Mouse (Mus musculus) fibroblast of lung, adult 2 months (primary cell): Measurements from ENCODE around the gene Gria2.

Experiments used
- DNase-seq: peaks from one replicate; pipeline ENCODE4 v3.0.0-alpha.2; 2011; ENCODE audit warnings: low read depth

Gene Gria2

GRCm38 (mm10) chr3:80775971-80776370 is 26.7 kb downstream of the Gria2 start:
- peak; percentile 62 for DNase-seq

GRCm38 (mm10) chr3:80774005-80774764 is 28.4 kb downstream of the Gria2 start:
- DNase-seq = no peak

- DNase-seq = no peak
Measured at GRCm38 (mm10) chr3:80773232-80773631, 29.4 kb downstream of the Gria2 start.

- no peak for DNase-seq
Measured at GRCm38 (mm10) chr3:80769506-80770235, 33.0 kb downstream of the Gria2 start.

- DNase-seq = no peak
Measured at GRCm38 (mm10) chr3:80758955-80759354, 43.7 kb downstream of the Gria2 start.

GRCm38 (mm10) chr3:80758363-80758762 is 44.3 kb downstream of the Gria2 start:
- DNase-seq = no peak

- no peak for DNase-seq
Measured at GRCm38 (mm10) chr3:80750786-80751185, 51.8 kb downstream of the Gria2 start.

GRCm38 (mm10) chr3:80725205-80725604 is 77.4 kb downstream of the Gria2 start:
- DNase-seq = no peak

- DNase-seq = no peak
Measured at GRCm38 (mm10) chr3:80713123-80713522, 89.5 kb downstream of the Gria2 start.

GRCm38 (mm10) chr3:80708992-80709391 is 93.6 kb downstream of the Gria2 start:
- DNase-seq = no peak

- no peak for DNase-seq
Measured at GRCm38 (mm10) chr3:80702173-80702572, 100.5 kb downstream of the Gria2 start.

- no peak for DNase-seq
Measured at GRCm38 (mm10) chr3:80697523-80697922, 105.1 kb downstream of the Gria2 start.

GRCm38 (mm10) chr3:80694965-80695364 is 107.7 kb downstream of the Gria2 start:
- DNase-seq = no peak

- no peak for DNase-seq
Measured at GRCm38 (mm10) chr3:80665105-80665504, 137.5 kb downstream of the Gria2 start.

- DNase-seq = peak; percentile 20
Measured at GRCm38 (mm10) chr3:80663293-80663692, 139.3 kb downstream of the Gria2 start.

GRCm38 (mm10) chr3:80661838-80662237 is 140.8 kb downstream of the Gria2 start:
- no peak for DNase-seq

GRCm38 (mm10) chr3:80652213-80652612 is 150.4 kb downstream of the Gria2 start:
- no peak for DNase-seq
